Mouse (Mus musculus) heart, embryonic 13.5 days (tissue): Measurements from ENCODE around the gene Fam118b. TPM values are rescaled to one million over a fixed set of nuclear protein-coding genes. Genes with fewer than 3 reads are reported as not detected.

ENCODE experiments used
- ATAC-seq: fragments of 200-750 bp; cut with Nextera tagmentation; 2 replicates; pipeline ENCODE4 v1.8.0; 2017; ENCODE audit warnings: moderate TSS enrichment; ENCODE audit not compliant: insufficient number of reproducible peaks, low FRiP score, low TSS enrichment; ENCODE audit errors: extremely low read depth
- H3K27ac ChIP-seq: fragments of 300-500 bp; sonication (generic); replicated peaks from 2 replicates; pipeline ENCODE4 v1.5.1; 2015; ENCODE audit warnings: moderate library complexity, mild to moderate bottlenecking, inconsistent platforms
- H3K27me3 ChIP-seq: fragments of 300-500 bp; sonication (generic); replicated peaks from 2 replicates; pipeline ENCODE4 v1.6.1; 2015; ENCODE audit warnings: mild to moderate bottlenecking, inconsistent platforms
- H3K36me3 ChIP-seq: fragments of 300-500 bp; sonication (generic); 2 replicates; pipeline ENCODE4 v1.6.1; 2015; ENCODE audit warnings: mild to moderate bottlenecking, inconsistent platforms
- H3K4me1 ChIP-seq: fragments of 300-500 bp; sonication (generic); 2 replicates; pipeline ENCODE4 v1.6.1; 2015; ENCODE audit warnings: inconsistent platforms
- H3K4me2 ChIP-seq: fragments of 300-500 bp; sonication (generic); 2 replicates; pipeline ENCODE4 v1.6.1; 2015; ENCODE audit warnings: inconsistent platforms, mild to moderate bottlenecking, moderate library complexity
- H3K4me3 ChIP-seq: fragments of 300-500 bp; sonication (generic); 2 replicates; pipeline ENCODE4 v1.5.1; 2015; ENCODE audit warnings: moderate library complexity, mild to moderate bottlenecking, inconsistent platforms
- H3K9ac ChIP-seq: fragments of 300-500 bp; sonication (generic); 2 replicates; pipeline ENCODE4 v1.6.1; 2015; ENCODE audit warnings: inconsistent platforms, mild to moderate bottlenecking, moderate library complexity
- H3K9me3 ChIP-seq: fragments of 300-500 bp; sonication (generic); 2 replicates; pipeline ENCODE4 v1.6.1; 2016; ENCODE audit warnings: inconsistent platforms
- WGBS: fragments of 180-500 bp; shearing (Covaris S2); methylation state at CpG from one replicate; pipeline ENCODE4 v1.1.7; 2015; ENCODE audit warnings: mixed read lengths; 5-methylcytosine and 5-hydroxymethylcytosine counted together
- polyA plus RNA-seq: library from polyadenylated mRNA; unstranded; fragments of >200 nt; fragmentation: Nextera tagmentation; extraction: Ambion mirVana; gene quantifications from 2 replicates; pipeline ENCODE4 v1.2.1, GENCODE M21; 2015

The Fam118b gene
- polyA plus RNA-seq, 1 experiment from 2014 or later = 28.1 TPM

DNA sequence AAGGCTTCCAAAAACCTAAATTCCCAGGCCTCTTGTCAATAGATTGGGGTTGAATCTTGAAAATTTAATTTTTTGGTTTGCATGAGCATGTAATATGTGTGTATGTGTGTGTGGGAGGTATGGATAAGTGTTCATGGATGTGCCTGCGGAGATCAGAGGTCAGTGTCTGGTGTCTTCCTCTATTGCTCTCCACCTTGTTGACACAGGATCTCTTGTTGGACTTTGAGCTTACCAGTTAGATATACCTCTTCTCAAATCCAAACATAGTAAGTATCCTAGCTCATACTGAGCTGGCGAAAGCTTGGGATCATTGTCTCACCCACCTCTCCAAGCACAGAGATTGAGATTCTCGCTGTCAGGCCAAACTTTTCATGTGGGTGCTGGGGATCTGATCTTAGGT lies 22.8 kb upstream of the Fam118b start:
- no peaks in the 10 kb centered on the region for H3K9me3 ChIP-seq
- H3K4me3 ChIP-seq = no peak overlapping the region
- H3K27me3 ChIP-seq = no peaks in the 10 kb centered on the region
- no peak overlapping the region for H3K4me2 ChIP-seq
- 83% methylated on average over 3 of the region's 3 CpGs for WGBS
- ATAC-seq = no peak
- H3K9ac ChIP-seq = no peak overlapping the region
- no peak overlapping the region for H3K27ac ChIP-seq
- H3K4me1 ChIP-seq = peaks cover 16% of the 10 kb centered on the region
- no peaks in the 10 kb centered on the region for H3K36me3 ChIP-seq

DNA sequence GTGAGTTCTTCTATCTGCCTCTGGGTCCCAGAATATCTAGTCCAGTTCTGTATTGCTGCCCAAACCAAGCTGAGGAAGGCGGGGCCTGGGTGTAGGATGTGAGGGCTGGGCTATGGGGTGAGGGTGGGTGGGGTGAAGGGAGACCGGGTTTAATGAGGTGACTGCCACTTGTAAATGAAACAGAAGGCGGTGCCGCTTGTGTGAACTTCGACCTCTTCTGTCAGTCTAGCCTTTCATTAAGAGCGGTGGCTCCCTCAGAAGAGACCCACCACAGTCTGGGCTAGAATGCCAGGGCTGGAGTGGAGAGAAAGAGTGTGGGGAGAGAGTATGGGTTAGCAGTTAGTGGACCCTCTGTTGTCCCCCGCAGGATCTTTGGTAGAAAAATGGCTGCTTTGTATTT lies 22.4 kb upstream of the Fam118b start:
- 49% methylated on average over 7 of the region's 7 CpGs for WGBS
- H3K9ac ChIP-seq = no peak overlapping the region
- H3K4me1 ChIP-seq = peaks cover 16% of the 10 kb centered on the region
- no peak overlapping the region for H3K27ac ChIP-seq
- no peaks in the 10 kb centered on the region for H3K27me3 ChIP-seq
- no peak for ATAC-seq
- H3K36me3 ChIP-seq = no peaks in the 10 kb centered on the region
- no peaks in the 10 kb centered on the region for H3K9me3 ChIP-seq
- no peak overlapping the region for H3K4me3 ChIP-seq
- no peak overlapping the region for H3K4me2 ChIP-seq

DNA sequence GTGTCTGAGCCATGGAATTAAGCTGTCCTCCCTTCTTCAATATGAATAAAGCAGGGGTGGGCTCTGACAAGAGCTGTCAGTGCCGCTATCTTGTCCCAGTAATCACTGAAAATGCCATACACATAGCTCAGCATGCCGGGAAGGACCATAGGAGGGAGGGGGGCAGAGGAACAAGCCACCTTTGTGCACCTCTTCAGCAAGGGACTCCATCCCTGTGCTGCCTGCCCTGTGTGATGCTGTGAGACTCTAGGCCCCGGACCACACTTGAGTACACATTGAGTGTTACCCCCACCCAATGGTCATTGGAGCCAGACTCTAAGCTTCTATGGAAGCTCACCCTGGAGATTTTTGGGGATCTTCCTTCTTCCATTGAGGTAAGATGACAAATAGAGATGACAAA lies 18.7 kb upstream of the Fam118b start:
- Histone ChIP-seq H3K27ac (no peak overlapping the region), H3K36me3 (no peaks in the 10 kb centered on the region), H3K9ac (no peak overlapping the region), H3K4me1 (peaks cover 26% of the 10 kb centered on the region), H3K27me3 (no peaks in the 10 kb centered on the region), H3K9me3 (no peaks in the 10 kb centered on the region), H3K4me2 (no peak overlapping the region), H3K4me3 (no peak overlapping the region)
- 63% methylated on average over 3 of the region's 3 CpGs for WGBS
- no peak for ATAC-seq

- H3K27ac ChIP-seq = no peak overlapping the region
- 73% methylated on average over 4 of the region's 4 CpGs for WGBS
- ATAC-seq = no peak
- H3K36me3 ChIP-seq = no peaks in the 10 kb centered on the region; the same call in 1 of the 2 replicates
- H3K9me3 ChIP-seq = no peaks in the 10 kb centered on the region
- no peaks in the 10 kb centered on the region for H3K27me3 ChIP-seq
- H3K9ac ChIP-seq = no peak overlapping the region
- H3K4me1 ChIP-seq = peaks cover 21% of the 10 kb centered on the region
- no peak overlapping the region for H3K4me3 ChIP-seq
- no peak overlapping the region for H3K4me2 ChIP-seq
Observed at GRCm38 (mm10) chr9:35284351-35284750, 16.7 kb upstream of the Fam118b start.

GRCm38 (mm10) chr9:35283415-35284069 lies 15.9 kb upstream of the Fam118b start:
- no peak overlapping the region for H3K9ac ChIP-seq
- WGBS = 68% methylated on average over 13 of the region's 13 CpGs
- no peak overlapping the region for H3K4me3 ChIP-seq
- peaks cover 3% of the 10 kb centered on the region; the same call in 1 of the 2 replicates for H3K36me3 ChIP-seq
- H3K27me3 ChIP-seq = no peaks in the 10 kb centered on the region
- ATAC-seq = no peak; the same call in 1 of the 2 replicates
- H3K4me2 ChIP-seq = no peak overlapping the region
- H3K4me1 ChIP-seq = peaks cover 21% of the 10 kb centered on the region
- peak overlapping the region; percentile 37; the same call in 1 of the 2 replicates for H3K27ac ChIP-seq
- no peaks in the 10 kb centered on the region for H3K9me3 ChIP-seq

DNA sequence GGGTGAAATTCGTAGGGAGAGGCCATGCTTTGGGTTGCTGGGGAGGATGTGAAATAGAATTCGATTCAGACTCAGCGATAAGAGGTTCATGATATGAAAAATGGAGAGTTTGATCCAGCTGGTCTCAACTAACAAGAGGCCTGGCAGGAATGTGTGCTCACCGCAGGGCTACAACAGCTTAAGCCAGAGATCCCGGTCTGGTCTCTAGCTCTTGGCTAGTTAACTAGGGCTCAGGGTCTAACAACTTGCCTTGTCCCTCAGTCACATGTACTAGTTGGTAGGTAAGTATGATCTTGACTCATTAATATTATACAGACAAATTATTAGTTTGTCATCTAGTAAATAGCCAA lies 15.2 kb upstream of the Fam118b start:
- 55% methylated on average over 5 of the region's 5 CpGs for WGBS
- H3K27me3 ChIP-seq = no peaks in the 10 kb centered on the region
- no peak overlapping the region for H3K9ac ChIP-seq
- peaks cover 21% of the 10 kb centered on the region for H3K4me1 ChIP-seq
- no peak overlapping the region for H3K4me3 ChIP-seq
- ATAC-seq = no peak
- no peaks in the 10 kb centered on the region for H3K9me3 ChIP-seq
- peaks cover 7% of the 10 kb centered on the region for H3K36me3 ChIP-seq
- peak overlapping the region; percentile 37; the same call in 1 of the 2 replicates for H3K27ac ChIP-seq
- no peak overlapping the region for H3K4me2 ChIP-seq

GRCm38 (mm10) chr9:35282006-35282850 lies 14.6 kb upstream of the Fam118b start:
- Histone ChIP-seq H3K36me3 (peaks cover 13% of the 10 kb centered on the region), H3K4me2 (no peak overlapping the region), H3K4me1 (peaks cover 17% of the 10 kb centered on the region), H3K27ac (0 out of 2 replicates have a peak overlapping the region, but pooled peaks have one; percentile 37), H3K9me3 (no peaks in the 10 kb centered on the region), H3K4me3 (no peak overlapping the region), H3K9ac (no peak overlapping the region), H3K27me3 (no peaks in the 10 kb centered on the region)
- no peak for ATAC-seq
- 19% methylated on average over 5 of the region's 5 CpGs for WGBS

GRCm38 (mm10) chr9:35278451-35278850 lies 10.8 kb upstream of the Fam118b start:
- Histone ChIP-seq H3K9ac (no peak overlapping the region), H3K4me2 (no peak overlapping the region), H3K27me3 (no peaks in the 10 kb centered on the region), H3K36me3 (peaks cover 50% of the 10 kb centered on the region), H3K9me3 (no peaks in the 10 kb centered on the region), H3K27ac (no peak overlapping the region), H3K4me3 (no peak overlapping the region), H3K4me1 (peaks cover 8% of the 10 kb centered on the region)
- WGBS = 74% methylated on average over 4 of the region's 4 CpGs
- ATAC-seq = no peak

DNA sequence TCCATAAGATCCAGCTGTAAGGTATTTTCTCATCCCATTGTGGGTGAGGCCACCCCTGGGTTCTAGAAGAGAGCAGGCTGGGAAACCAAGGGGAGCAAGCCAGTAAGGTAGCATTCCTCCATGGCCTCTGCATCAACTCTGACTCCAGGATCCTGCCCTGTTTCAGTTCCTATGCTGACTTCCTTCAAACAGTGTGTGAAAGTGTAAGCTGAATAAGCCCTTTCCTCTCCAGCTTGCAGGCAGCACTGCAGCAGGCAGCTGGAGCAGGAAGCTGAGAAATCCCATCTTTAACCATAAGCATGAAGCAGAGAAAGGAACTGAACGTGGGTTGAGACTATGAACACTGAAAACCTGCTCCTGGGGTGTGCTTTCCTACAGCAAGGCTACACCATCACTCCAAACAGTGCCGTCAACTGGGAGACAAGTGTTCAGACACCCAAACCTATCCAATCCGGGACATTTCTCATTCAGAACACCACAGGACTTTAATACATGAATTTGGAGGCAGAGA lies 10.3 kb upstream of the Fam118b start:
- Histone ChIP-seq H3K4me1 (peaks cover 4% of the 10 kb centered on the region; the same call in 1 of the 2 replicates), H3K4me2 (no peak overlapping the region), H3K27ac (no peak overlapping the region), H3K9ac (no peak overlapping the region), H3K27me3 (no peaks in the 10 kb centered on the region), H3K4me3 (no peak overlapping the region), H3K9me3 (no peaks in the 10 kb centered on the region), H3K36me3 (peaks cover 56% of the 10 kb centered on the region)
- ATAC-seq = no peak
- WGBS = 77% methylated on average over 3 of the region's 3 CpGs

DNA sequence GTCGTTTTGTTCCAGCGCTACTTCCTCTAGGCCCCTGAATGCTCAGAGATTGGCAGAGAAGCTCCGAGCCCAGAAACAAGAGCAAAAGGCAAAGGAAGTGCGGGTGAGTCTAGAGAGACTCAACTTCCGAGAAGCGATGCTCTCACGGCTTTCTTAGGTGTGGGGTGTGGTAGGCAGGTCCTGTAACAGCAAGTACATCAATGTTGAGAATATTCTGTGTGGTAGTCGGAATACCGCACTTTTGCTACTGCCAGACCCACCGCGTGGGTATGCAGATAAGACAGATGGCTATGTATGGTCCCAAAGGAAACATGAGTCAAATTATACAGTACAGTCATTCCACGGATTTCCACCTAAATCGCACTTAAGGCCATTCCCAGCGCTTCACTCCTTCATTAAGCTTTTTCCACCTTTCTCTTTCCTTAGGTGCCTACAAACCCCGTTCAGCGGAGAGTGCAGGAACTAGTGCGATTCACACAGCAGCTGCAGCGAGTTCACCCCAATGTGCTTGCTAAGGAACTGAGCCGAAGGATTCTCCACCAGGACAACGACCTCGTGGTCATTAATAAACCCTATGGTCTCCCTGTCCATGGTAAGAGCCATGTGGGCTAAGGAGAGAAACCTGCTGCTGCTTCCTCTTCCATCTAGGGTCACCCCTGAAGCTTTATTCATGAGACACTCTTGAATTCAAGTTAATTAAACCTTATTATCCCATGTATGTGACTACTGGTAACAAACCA lies 541 bp upstream of the Fam118b start:
- Histone ChIP-seq H3K4me1 (peaks cover 31% of the 10 kb centered on the region), H3K9me3 (no peaks in the 10 kb centered on the region), H3K36me3 (peaks cover 36% of the 10 kb centered on the region), H3K27ac (peak overlapping the region; percentile 79), H3K27me3 (no peaks in the 10 kb centered on the region), H3K4me2 (peak overlapping the region; percentile 94), H3K4me3 (peak overlapping the region; percentile 81), H3K9ac (peak overlapping the region; percentile 91)
- 2% methylated on average over 21 of the region's 21 CpGs for WGBS
- no peak for ATAC-seq

DNA sequence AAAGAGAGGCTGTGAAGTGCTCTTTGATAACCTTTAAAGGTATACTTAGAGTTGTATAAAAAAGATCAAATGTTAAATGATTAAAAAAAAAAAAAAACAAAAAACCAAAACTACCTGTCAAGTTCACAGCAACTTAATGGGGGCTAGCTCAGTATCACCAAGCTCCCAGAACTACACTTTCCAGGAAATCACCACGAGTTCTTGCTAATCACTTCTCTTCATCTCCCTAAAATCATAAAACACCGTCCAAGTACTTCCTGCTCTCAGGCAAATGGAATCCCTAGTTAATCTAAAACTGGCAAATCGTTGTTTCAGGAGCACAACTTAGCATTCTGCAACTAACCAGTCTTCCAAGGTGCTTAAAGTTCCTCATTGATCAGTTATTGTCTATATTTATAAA lies 3.1 kb downstream of the Fam118b start:
- Histone ChIP-seq H3K27ac (no peak overlapping the region), H3K4me3 (no peak overlapping the region), H3K4me1 (peaks cover 27% of the 10 kb centered on the region), H3K9ac (no peak overlapping the region), H3K4me2 (no peak overlapping the region), H3K36me3 (peaks cover 5% of the 10 kb centered on the region), H3K9me3 (no peaks in the 10 kb centered on the region), H3K27me3 (no peaks in the 10 kb centered on the region)
- ATAC-seq = no peak
- 61% methylated on average over 3 of the region's 3 CpGs for WGBS
